Mouse (Mus musculus): ENCODE data around the gene Arfgef3.

DNA sequence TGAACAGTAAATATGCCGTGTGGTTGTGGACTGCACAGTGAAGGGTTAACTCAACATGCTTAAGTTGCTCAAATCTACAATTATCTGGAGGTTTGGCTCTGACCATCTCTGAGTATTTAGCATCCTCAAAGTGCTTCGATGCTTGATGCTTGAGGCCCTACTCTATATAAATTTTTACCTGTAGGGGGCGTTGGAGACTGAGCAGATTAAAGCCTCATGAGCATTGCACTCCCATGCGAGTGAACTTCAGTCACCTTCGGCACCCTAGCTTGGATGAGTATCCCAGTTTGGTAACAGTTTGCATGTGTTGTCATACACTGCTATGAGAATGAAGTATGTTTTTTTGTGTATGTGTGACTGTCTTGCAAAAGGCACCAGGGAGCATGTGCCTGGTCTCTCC is 26.2 kb upstream of the Arfgef3 start:
- TF ChIP-seq CTCF (IDR thresholded peaks at IDR 0.05; ENCODE audit: insufficient read depth, low read length): no peak
- no peak for TF ChIP-seq POLR2A (IDR thresholded peaks at IDR 0.05; ENCODE audit: borderline replicate concordance, extremely low read depth, low read depth, low read length)

Data from lung, adult 2 months (tissue).